Mouse (Mus musculus) ES-Bruce4 (cell line): ENCODE measurements at regions not wholly inside any gene's neighbourhood (a gene's known extent, or its start where the extent isn't known, plus 50 kb on each side); places are given as distances from the start of the nearest gene placed in this dataset.

ENCODE experiments used
- CTCF ChIP-seq: IDR thresholded peaks from one replicate; pipeline ENCODE4 v1.8.1; 2011; ENCODE audit warnings: low read depth, low read length
- EP300 ChIP-seq: IDR thresholded peaks from 2 replicates; pipeline ENCODE4 v1.6.1; 2011; ENCODE audit warnings: low read depth, low read length; ENCODE audit not compliant: insufficient read depth

DNA sequence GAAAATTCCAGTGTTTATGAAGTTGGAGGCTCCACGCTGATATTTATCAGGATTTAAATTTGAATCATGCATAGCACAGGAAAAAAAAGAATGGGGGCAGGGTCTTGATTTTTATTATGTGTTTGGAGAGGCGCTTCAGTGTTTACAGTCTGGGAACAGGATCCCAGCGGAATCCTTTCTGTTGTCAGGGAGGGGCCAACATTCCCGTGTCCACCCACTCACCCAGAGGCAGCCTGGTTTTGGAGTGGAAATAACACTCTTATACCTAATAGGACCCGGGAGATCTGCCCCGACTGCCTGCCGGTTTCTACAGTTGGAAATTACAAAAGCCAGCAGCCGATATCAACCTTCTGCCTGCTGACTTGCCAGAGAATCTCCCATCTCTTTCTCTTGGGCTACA lies 120.2 kb upstream of the Zfp217 start:
- TF ChIP-seq EP300, result no peak
- TF ChIP-seq CTCF, result no peak
